Mouse (Mus musculus) gastrocnemius, postnatal 10 days (tissue): ENCODE results near the gene Fbxl15. TPM values are rescaled to one million over a fixed set of nuclear protein-coding genes. Genes with fewer than 3 reads are reported as not detected.

Experiments
- DNase-seq: peaks from one replicate; pipeline ENCODE4 v3.0.0; 2021; ENCODE audit warnings: mixed read lengths
- total RNA-seq, 2 experiments: library from RNA; stranded (reverse); gene quantifications; 2 replicates each; pipeline ENCODE4 v1.2.3; 2021

Fbxl15 gene
- total RNA-seq, 2 experiments from 2014 or later, result 2.7 to 3.7 TPM

DNA sequence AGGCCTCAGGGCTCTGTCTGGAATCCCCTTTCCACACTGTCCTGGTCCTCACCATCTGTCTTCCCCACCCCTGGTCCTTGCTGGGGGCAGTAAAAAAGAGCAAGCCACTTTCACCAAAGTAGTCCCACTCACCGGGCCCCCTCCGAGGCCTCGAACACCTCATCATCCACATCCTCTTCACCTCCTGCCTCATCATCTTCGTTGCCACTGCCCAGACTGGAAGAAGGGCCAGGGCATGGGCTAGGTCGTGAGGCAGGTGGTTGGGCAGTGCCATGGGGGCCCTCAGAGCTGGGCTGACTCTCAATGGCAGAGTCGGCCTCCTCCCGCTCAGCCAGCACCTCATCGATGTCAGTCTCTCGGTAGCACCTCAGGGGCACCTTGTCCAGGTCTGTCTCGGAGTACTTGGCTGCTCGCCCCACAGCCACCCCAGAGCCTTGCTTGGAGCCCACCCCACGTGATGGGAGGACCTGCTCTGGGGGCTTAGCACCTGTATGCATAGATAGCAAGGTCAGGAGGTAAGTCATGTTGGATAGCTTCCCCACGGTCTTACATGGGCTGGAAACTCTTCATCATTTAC is 4.9 kb upstream of the Fbxl15 start:
- no peak for DNase-seq

DNA sequence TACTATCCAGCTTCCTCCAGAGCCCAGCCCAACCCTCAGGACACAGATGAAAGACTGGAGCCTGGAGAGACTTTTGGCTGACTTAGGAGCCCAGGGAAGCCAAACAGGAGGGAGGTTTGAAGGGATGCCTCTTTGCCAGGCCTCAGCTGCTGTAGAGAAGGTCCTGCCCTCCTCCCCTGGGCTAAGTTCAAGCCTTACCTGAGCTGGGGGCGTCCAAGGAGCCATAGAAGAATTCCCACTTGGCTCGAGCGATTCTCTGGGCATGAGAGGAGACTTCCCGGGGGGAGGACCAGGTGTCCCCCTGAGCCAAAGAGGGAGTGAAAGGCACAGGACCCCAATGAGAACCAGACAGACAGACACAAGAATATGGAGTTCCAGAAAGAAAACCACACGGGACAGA is 4.3 kb upstream of the Fbxl15 start:
- no peak for DNase-seq

DNA sequence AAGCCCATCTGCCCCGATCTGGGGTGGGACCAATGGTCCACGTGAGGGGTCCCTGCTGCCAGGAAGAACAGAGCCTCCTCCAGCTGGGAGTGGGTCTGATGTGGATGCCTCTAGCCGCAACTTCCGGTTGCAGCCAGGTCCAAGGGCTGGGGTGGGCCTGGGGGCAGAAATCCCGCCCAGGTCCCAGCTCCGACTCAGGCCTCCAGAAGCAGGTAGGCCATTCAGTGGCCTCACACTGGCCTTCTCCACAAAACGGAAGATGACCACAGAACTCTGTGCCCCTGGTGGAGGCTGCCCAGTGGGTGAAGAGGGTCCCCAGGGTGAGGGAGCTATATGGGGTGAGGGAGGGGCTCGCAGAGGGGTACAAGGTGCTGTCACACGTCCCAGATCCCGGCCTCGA is 3.6 kb upstream of the Fbxl15 start:
- no peak for DNase-seq

DNA sequence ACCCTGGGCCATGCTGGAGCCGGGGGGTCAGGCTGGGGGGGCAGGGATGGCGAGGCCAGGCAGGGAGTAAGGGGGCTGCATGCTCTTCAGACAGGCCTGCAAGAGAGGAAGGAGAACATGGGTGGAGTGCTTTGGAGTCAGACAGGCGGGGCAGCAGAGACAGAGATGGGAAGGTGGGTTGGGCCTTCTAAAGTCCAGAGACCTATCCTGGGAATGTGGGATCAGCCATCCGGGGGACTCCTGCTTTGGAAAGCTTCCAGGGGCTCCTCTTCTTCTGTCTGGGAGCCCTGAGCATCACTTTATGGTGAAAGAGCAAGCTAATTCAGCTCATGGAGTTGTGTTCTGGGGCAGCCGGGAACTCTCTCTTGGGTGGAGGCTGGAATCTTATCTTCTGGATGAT is 3.1 kb upstream of the Fbxl15 start:
- no peak for DNase-seq

DNA sequence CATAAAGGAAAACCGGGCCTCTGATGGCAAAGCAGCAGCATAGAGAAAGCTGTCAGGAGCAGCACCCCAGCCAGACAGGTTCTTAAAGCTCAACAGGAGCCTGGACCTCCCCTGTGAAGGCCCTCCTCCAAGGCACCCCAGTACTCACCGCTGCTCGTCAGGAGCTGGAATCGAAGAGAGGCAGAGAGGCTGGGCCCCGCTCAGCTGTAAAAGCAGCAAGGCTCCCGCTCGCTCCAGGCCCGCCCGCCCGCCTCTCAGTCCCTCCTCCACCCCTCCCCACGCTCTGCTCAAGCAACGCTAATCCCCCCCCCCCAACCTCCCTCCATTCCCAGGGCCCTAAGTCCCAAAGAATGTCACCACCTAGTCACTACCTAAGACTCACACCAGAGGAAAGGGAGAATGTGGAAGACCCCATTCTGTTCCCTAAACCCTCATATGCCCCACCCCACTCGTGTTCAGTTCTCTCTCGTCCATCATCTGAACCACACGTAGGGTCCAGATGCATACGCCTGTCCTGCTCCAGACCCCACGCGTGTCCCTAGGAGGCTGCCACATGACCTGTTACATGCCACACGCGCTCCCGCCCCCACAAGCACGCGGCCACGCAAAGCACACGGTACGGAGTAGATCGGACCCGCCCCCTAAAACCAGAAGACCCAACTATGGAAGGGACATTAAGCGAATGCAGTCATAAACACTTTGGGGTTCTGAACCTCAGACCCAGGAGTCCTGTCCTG is 1.8 kb upstream of the Fbxl15 start:
- no peak for DNase-seq

DNA sequence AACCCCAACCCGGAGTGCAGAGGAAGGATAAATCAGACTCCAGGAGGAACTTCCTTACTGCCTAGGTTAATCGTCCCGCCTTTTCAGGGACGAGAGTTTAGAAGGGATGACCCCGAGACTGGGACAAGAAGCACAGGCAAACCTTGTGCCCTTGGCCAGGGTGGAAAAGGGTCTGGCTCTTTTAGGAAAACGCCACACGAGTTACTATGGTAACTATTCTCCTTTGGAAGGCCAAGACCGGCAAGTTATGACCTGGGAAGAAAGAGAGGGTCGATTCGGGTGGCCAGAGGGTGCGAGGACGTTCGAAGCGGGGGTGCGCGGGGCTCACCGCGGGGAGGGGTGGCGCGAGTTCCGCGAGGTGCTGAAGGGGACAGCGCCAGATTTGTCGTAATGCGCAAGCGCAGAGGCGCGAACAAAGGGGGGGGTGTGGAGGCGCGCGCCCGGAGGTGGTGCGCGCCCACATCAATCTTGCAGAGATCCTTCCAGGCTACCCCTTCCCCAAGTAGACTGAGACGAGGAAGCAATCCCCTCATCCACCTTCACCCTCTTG is 1.2 kb upstream of the Fbxl15 start, which contains the start of gene Psd:
TSS of gene Psd (minus strand) at position 401 of the 550 bp plus-strand sequence.
- DNase-seq, result peak; percentile 58

DNA sequence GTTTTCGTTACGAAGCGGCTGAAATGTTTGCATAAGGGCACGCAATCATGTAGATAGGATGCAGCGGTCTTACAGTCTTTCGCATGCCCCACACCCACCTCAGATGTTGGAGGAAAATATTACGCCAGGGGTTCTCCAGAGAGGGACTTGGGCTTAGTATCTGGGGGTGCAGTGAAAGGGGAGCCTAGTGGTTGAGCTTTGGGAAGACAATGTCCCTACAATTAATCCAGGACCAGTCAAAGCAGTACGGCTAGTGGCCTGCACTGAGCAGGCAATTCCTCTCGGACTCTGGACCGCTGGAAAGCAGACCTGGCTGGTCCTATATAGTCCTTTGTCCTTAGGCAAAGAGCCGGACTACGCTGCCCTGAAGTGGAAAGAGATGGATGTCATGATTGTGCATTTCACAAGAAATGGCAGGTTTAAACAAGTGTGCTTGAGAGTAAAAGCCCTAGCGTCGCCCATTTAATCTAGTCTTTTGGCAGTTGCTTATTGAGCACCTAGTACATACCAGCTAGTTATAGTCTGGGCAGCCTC is 386 bp upstream of the Fbxl15 start:
- no peak for DNase-seq

DNA sequence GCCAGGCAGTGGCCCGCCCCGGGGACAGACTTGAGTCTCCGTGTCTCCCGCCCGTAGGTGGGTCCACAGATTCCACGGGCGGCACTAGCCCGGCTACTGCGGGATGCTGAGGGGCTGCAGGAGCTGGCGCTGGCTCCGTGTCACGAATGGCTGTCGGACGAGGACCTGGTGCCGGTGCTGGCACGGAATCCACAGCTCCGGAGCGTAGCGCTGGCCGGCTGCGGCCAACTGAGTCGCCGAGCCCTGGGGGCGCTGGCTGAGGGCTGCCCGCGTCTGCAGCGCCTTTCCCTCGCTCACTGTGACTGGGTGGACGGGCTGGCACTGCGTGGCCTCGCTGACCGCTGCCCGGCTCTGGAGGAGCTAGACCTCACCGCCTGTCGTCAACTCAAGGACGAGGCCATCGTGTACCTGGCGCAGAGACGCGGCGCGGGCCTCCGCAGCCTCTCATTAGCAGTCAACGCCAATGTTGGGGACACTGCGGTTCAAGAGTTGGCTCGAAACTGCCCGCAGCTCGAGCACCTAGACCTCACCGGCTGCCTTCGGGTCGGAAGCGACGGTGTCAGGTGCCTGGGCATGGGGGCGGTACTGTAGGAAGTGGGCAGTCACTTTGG is 1.2 kb downstream of the Fbxl15 start:
- DNase-seq, result peak; percentile 34

DNA sequence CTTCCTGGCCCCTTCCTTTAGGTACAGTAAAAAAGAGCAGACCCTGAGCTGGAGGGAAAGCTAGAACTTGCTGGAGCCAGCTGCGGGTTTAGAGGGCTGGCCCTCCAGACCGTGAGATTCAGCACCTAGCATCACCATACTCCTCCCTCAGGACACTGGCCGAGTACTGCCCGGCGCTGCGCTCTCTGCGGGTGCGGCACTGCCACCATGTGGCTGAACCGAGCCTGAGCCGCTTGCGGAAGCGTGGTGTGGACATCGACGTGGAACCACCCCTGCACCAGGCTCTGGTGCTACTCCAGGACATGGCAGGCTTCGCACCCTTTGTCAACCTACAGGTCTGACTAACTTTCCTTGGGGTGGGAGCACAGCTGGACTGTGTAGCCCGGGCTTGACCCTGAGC is 2.0 kb downstream of the Fbxl15 start:
- peak; percentile 81 for DNase-seq

DNA sequence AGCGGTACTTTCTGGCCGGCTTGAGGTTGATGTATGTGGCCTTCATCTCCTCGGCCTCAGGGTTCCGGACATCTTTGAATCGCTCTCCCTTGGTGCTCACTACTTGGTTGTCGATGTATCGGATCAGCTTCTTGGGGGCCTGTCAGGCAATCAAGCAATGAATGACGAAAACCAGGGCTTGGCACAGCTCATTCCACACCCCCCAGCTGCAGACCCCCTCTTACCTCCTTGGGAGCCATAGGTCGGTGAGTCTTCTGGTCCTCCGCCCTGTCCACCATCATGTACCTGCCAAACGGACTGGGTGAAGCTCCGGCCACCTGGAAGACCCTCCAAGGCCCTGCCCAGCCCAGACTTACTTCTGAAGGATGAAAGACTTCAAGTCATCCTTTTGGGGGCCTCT is 2.7 kb downstream of the Fbxl15 start:
- no peak for DNase-seq

DNA sequence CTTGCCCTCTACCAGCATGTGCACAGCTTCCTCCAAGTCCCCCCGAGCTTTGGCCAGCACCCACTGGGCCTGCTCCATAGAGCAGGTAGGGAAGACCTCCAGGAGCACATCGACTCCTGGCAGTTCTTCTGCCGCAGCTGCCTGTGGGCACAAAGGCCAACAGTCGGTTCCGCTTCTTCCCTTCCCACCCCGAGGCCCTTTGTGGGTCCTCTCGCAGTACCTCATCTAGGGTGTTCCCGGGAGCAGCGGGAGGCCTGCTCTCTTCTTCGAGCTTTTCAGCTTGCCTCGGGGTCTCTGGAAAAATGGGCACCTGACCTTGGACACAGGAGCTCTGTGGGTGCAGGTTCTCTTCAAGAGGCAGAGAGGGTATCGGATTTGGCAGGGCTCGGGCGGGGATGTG is 3.3 kb downstream of the Fbxl15 start:
- DNase-seq, result no peak

DNA sequence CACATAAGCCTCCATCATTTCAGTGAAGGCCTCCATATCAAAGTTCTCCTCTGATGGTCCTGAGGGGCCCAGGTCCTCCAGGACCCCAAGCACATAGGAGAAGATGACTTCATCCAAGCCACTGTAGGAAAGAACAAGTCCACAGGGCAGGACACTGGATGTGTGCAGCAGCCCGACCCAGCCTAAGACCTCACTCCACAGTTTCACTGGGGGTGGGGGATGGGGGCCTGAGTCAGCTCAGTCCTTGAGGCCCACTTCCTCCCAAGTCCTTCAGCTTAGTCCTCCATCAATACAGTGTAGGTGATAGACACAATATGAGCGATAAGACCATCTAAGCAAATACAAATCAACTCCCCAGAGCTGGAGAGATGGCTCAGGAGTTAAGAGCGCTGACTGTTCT is 4.0 kb downstream of the Fbxl15 start:
- DNase-seq, result no peak

DNA sequence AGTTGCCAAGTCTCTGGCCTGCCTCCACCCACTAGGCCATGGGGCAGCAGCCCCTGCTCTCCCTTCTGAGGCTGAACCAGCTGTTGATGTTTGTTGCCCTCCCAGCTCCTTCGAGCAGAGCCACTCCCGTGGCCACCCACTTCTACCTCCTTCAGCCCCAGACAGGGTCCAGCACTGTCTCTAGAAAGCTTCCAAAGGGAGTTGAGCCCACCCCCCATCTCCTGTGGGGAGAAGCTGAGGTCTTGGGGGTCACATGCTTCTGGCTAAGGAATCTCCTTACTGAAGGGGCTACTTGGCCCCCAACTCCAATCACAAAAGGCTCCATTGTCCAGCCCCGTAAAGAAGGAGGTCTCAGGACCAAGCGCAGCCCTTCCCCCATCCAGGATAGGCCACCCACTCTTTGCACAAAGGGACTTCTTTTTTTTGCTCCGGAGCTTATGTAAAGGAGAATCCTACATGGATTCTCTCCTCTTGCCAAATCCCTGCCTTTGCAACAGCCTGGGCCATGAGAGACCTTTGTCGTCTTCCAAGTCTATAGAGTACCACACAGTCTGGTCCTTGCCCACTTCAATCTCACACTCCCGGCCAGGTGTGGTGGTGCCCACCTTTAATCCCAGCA is 4.8 kb downstream of the Fbxl15 start:
- DNase-seq, result no peak

DNA sequence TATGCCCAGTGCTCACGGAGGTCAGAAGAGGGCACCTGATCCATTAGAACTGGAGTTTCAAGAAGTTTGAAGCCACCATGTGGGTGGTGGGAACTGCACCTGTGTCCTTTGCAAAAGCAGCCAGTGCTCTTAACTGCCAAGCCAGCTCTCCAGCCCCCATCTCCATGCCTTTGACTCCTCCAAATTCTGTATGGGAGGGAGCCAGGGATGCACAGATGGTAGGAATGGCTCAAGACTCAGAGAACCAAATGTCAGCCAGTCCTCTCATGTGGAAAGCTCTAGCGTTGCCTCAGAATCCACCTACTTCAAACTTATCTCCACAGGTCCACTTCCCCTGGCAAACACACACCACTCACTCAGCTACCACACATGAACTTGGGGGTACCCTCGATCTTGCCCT is 5.9 kb downstream of the Fbxl15 start:
- DNase-seq, result no peak

DNA sequence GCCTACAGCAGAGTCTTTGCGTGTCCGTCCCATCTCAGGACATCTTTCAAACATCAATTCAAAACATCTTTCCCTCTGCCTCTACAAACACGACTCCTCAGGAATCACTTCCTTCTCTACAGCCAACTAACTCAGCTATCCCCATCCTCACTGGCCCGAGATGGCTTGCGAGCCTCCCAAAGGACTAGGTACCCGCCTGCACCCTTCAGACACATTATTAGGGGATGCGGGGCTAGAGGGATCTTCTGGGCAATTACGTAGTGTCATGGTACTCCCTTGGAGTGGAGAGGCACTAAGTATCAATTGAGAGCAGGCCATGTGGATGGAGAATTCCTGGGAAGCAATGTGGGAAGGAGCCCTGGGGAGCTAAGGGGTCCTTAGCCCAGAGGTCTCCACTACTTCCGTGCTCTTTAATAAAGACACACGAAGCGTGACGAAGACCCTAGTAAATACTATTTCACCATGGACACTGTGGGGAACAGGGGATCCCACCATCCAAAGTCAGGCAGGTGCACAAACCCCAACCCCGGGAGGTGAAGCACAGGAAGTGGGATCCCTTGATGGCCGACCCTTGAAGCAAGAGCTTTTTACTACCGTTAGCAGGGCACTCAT is 9.8 kb downstream of the Fbxl15 start:
- no peak for DNase-seq

DNA sequence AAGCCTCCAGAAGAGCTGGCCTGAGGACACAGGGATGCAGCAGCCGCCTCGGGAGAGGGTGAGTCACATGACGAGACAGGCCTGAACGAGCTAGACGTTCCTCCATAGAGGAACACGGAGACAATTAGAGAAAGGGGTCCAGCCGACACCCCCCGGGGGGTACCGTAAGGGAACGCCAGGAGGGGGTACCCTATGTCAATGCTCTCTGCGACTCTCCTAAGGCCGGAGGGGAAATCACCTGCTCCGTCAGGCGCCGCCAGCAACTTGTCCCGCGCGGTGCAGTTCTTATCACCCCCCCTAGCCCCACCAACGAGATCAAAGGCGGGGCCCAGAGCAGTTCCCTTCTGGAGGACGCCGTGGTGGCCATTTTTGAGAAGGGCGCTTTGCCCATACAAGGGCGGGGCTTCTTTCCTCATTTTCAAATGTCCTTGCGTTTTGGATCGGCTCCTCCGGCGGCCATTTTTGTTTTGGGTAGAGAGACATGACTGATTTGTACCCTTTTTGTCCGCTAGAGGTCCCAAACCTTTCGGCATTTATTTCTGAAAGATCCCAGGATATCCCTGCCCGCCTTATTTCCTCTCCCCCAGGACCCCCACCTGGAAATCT is 10.4 kb downstream of the Fbxl15 start, which contains the start of gene Cuedc2:
TSS of gene Cuedc2 (minus strand) at position 372 of the 606 bp plus-strand sequence.
- DNase-seq, result peak; percentile 92

DNA sequence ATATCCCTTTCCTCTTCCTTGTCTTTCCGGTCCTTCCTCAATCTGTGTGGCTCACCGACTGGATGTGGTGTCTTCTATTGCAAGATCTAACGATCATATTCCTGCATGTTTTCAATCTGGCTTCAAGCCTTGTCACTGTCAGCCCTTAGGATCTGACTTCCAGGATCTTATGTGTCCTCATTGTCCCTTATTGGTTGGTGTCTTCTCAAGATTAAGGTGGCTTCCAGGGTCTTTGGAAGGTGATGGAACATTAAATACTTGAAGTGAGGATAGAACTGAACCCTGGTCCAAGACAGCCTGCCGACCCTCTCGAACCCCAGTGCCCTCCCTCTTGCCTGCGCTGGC is 10.9 kb downstream of the Fbxl15 start:
- no peak for DNase-seq

DNA sequence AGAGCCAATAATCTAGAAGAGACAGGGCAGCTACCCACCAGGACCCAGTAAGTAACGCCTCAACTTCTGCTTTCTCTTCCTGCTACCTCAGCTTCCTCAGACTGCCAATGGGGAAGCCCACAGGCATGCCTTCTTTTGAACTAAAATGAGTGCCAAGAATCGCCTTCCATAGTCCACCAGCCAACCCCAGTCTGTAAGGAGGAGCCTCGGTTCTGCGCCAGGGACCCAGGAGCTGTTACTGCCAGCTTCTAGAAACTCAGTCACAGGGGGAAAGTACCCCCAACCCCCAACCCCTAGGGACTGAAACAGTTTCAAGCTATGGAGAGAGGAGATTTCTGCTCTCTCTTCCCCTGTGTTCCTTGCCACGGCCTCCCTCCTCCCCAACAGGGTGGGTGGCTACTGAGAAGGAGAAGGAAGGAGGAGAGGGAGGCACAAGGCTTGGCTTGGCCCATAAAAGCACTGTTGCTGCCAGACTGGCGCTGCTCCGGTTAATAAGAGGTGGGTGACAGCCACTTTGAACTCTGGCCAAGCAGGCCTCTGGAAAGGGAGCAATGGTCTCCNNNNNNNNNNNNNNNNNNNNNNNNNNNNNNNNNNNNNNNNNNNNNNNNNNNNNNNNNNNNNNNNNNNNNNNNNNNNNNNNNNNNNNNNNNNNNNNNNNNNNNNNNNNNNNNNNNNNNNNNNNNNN is 11.4 kb downstream of the Fbxl15 start:
- DNase-seq, result no peak

DNA sequence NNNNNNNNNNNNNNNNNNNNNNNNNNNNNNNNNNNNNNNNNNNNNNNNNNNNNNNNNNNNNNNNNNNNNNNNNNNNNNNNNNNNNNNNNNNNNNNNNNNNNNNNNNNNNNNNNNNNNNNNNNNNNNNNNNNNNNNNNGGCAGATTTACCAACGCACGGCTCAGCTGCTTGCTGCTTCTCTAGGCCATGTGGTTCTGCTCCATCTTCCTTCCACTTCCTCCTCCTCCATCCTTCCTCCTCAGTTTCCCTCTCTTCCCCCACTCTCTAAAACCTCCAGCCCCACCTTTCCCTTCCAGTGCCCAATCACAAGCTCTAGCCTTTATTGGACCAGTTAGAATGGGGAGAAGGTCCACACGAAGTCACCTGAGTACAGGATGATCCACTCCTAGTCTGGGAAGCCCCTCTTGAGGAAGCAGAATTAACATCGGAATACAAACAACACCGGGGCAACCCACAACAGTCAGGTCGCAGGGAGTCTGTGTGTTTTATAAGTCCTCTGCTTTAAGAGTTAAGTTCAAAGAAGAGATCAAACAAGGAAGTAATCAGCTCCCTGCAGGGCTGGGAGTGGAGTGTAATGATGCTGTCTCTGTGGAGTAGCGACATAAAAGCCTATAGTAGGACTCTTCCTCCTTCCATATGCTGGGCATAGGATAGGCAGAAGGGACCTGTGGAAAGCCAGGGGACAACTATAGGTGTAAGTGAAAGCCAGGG is 16.9 kb downstream of the Fbxl15 start:
- no peak for DNase-seq

DNA sequence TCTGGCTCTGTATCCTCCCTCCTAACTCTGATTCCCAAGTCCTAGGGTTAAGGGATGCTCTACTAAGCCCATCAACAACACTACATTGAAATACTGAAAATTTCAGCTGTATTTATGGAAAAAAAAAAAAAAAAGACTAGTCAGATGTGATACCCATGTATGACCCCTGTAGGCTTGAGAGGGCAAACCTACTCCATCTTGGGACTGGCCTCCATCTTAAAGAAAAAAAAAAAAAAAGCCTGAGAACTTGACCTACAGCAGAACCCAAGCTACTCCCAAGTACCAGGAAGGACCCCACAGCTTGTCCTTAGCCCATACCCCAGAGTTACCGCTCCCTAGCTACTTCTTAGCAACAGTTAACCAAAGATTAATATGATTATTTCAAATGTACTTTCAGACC is 19.2 kb downstream of the Fbxl15 start:
- no peak for DNase-seq
